Mouse (Mus musculus) hindbrain, postnatal 0 days (tissue): ENCODE measurements around the gene S100a2. TPM values are rescaled to one million over a fixed set of nuclear protein-coding genes. Genes with fewer than 3 reads are reported as not detected.
A peak's percentile ranks its signal among the peaks of the same experiment; 100 is the strongest.

Experiments used
- ATAC-seq: fragments of 200-750 bp; cut with Nextera tagmentation; 2 replicates; pipeline ENCODE4 v1.8.0; 2017; ENCODE audit warnings: mild to moderate bottlenecking, moderate TSS enrichment, moderate library complexity
- DNase-seq: peaks from one replicate; pipeline ENCODE4 v3.0.0-alpha.2; 2015; ENCODE audit warnings: low spot score
- H3K27ac ChIP-seq: fragments of 300-500 bp; sonication (generic); 2 replicates; pipeline ENCODE4 v1.5.1; 2014; ENCODE audit warnings: mild to moderate bottlenecking
- H3K27me3 ChIP-seq: fragments of 300-500 bp; sonication (generic); 2 replicates; pipeline ENCODE4 v1.6.1; 2014; ENCODE audit warnings: low read length, mixed read lengths; ENCODE audit not compliant: insufficient read depth
- H3K36me3 ChIP-seq: fragments of 300-500 bp; sonication (generic); 2 replicates; pipeline ENCODE4 v1.6.1; 2014; ENCODE audit warnings: low read length, mixed read lengths; ENCODE audit not compliant: insufficient read depth
- H3K4me1 ChIP-seq: fragments of 300-500 bp; sonication (generic); 2 replicates; pipeline ENCODE4 v1.6.1; 2014; ENCODE audit warnings: antibody characterized with exemption, low read length, mixed read lengths; ENCODE audit not compliant: insufficient read depth
- H3K4me2 ChIP-seq: fragments of 300-500 bp; sonication (generic); 2 replicates; pipeline ENCODE4 v1.6.1; 2014; ENCODE audit warnings: low read depth, mild to moderate bottlenecking, low read length, moderate library complexity, mixed read lengths
- H3K4me3 ChIP-seq: fragments of 300-500 bp; sonication (generic); 2 replicates; pipeline ENCODE4 v1.5.1; 2014; ENCODE audit warnings: low read length
- H3K9ac ChIP-seq: fragments of 300-500 bp; sonication (generic); replicated peaks from 2 replicates; pipeline ENCODE4 v1.6.1; 2014; ENCODE audit warnings: mild to moderate bottlenecking, low read length, moderate library complexity, mixed read lengths
- H3K9me3 ChIP-seq: fragments of 300-500 bp; sonication (generic); 2 replicates; pipeline ENCODE4 v1.6.1; 2016; ENCODE audit warnings: low read length, mixed read lengths
- CTCF ChIP-seq: IDR thresholded peaks from 2 replicates; pipeline ENCODE4 v1.5.1; 2016; ENCODE audit warnings: antibody characterized with exemption, control low read depth, low read depth
- WGBS: fragments of 180-500 bp; shearing (Covaris S2); extraction: QIAGEN DNeasy Blood & Tissue Kit; methylation state at CpG from one replicate; pipeline ENCODE4 v1.1.7; 2014; 5-methylcytosine and 5-hydroxymethylcytosine counted together
- polyA plus RNA-seq: library from polyadenylated mRNA; unstranded; fragments of >200 nt; fragmentation: Nextera tagmentation; extraction: Ambion mirVana; gene quantifications from 2 replicates; pipeline ENCODE4 v1.2.1, GENCODE M21; 2015
- total RNA-seq: library from RNA; depleted of rRNA; stranded (reverse); fragments of >200 nt; gene quantifications from 2 replicates; pipeline ENCODE4 v1.2.3, GENCODE M21; 2014

S100a2 gene
- total and polyA plus RNA-seq, 2 experiments from 2014 or later, result not detected

DNA sequence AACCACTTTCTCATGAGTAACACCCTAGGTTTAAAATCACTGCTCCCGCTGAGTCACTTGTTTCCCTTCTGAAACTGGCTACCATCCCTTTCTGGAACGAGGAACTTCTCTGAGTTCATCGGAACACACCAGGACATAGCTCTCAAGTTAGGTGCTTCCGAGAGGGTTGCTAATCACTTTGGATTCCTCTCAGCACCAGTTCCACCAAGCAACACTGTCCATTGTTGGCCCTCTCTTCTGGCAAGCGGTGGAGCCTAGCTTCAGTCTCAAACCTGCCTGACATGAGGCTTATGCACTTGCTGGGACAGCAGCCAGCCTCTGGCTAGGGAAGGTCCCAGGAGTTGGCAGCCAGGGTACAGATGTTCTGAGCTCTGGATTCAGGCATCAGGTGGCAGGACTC lies 15.4 kb upstream of the S100a2 start:
- Histone ChIP-seq H3K4me3 (no peak overlapping the region), H3K9me3 (no peaks in the 10 kb centered on the region), H3K27ac (no peak overlapping the region), H3K9ac (no peak overlapping the region), H3K27me3 (no peaks in the 10 kb centered on the region), H3K36me3 (no peaks in the 10 kb centered on the region), H3K4me1 (no peaks in the 10 kb centered on the region), H3K4me2 (no peak overlapping the region)
- DNase-seq, result no peak
- 71% methylated on average over 5 of the region's 5 CpGs for WGBS
- TF ChIP-seq CTCF, result no peak
- no peak for ATAC-seq

DNA sequence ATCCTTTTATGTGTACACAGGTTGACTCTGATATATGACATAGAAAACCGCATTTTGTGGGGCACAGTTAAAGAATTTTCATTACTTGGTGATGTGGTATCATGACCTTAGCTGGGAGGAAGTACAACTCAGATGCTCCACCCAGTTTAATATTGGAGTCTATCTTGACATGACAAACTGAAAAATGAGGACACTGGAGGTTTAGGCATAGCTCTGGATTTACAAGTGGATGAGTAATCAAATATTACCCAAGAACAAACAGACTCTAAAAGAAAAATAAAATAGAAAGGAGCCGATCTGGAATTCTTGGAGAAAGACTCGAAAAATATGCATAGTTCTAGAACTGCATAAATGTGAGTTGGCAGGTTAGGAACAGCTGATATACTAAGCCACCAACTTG lies 14.7 kb upstream of the S100a2 start:
- no peak overlapping the region for H3K4me2 ChIP-seq
- no peak for DNase-seq
- H3K9me3 ChIP-seq, result no peaks in the 10 kb centered on the region
- H3K27me3 ChIP-seq, result no peaks in the 10 kb centered on the region
- H3K36me3 ChIP-seq, result no peaks in the 10 kb centered on the region
- no peak overlapping the region for H3K9ac ChIP-seq
- no peak for ATAC-seq
- H3K27ac ChIP-seq, result no peak overlapping the region
- no peak overlapping the region for H3K4me3 ChIP-seq
- no peak for TF ChIP-seq CTCF
- H3K4me1 ChIP-seq, result no peaks in the 10 kb centered on the region
- WGBS, result 83% methylated on average over 3 of the region's 3 CpGs

DNA sequence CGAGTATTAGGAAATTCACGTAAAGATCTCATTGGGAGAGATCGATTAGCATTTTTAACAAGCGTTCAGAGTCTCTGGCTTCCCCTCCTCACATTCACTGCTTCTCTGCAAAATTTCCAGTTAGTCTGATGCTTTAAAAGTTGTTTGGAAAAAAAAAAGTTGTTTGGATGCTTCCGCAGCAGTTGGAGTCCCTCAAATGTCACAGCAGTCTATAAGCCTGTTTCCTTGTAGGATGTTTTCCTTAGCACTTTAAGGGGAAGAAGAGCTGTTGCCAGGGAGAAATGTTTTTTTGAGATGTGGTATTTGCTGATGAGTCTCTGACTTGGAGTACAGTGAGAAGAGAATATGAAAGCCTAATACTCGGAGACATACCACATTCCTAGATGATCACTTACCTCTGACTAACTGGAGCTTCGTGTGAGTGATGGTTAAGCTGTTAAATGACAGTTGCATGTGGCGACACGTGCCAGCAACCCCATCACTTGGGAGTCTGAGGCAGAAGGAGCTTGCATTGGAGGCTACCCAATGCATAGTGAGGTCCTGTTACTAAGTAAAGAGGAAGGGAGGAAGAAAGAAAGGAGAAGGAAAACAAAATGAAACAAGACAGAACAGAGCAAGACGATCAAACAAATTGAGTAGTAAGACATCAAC lies 13.6 kb upstream of the S100a2 start:
- Histone ChIP-seq H3K4me2 (no peak overlapping the region), H3K4me1 (no peaks in the 10 kb centered on the region), H3K9ac (no peak overlapping the region), H3K36me3 (no peaks in the 10 kb centered on the region), H3K4me3 (no peak overlapping the region), H3K27me3 (no peaks in the 10 kb centered on the region), H3K9me3 (no peaks in the 10 kb centered on the region), H3K27ac (no peak overlapping the region)
- 51% methylated on average over 10 of the region's 10 CpGs for WGBS
- ATAC-seq (no peak), DNase-seq (no peak)
- no peak for TF ChIP-seq CTCF

DNA sequence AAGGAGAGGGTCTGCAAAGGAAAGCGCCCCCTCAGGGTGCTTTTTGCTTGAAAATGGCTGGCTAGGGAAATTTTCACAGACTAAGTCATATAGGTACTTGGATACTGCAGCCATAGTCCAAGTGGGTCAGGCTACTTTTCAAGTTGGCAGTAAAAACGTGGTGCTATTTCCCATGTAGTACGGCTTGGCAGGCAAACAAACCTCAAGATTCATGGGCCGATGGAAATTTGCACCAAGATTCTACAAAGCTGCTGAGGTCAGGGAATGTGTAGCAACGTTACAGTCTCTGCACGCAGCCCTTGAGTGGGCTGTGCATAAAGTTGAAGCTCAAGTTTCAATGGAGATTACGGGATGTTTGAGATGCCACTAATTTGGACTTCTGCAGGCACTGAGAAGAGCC lies 10.6 kb upstream of the S100a2 start:
- Histone ChIP-seq H3K9me3 (no peaks in the 10 kb centered on the region), H3K4me1 (no peaks in the 10 kb centered on the region), H3K4me3 (no peak overlapping the region), H3K27me3 (no peaks in the 10 kb centered on the region), H3K27ac (no peak overlapping the region), H3K9ac (no peak overlapping the region), H3K36me3 (no peaks in the 10 kb centered on the region), H3K4me2 (no peak overlapping the region)
- 72% methylated on average over 7 of the region's 7 CpGs for WGBS
- no peak for TF ChIP-seq CTCF
- DNase-seq, result no peak
- no peak for ATAC-seq

DNA sequence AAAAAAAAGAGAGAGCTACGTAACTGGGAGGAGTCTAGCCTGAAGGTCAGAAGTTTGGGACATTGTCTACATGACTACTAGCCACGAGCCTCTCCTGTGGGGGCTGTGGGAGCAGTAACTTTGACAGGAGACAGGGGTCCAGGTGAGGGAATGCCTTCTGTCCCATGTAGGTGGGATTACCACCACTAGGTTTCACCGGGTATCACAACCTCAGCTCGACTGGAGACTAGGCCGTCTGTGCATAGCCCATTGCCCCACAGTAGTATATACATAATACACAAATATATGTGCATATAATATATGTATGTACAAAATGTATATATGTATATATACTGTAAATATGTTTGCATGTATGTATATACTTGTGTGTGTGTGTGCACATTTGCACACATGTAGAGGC lies 8.9 kb upstream of the S100a2 start:
- no peak for TF ChIP-seq CTCF
- Histone ChIP-seq H3K9me3 (no peaks in the 10 kb centered on the region), H3K4me3 (no peak overlapping the region), H3K4me2 (no peak overlapping the region), H3K36me3 (no peaks in the 10 kb centered on the region), H3K27ac (no peak overlapping the region), H3K27me3 (no peaks in the 10 kb centered on the region), H3K9ac (no peak overlapping the region), H3K4me1 (no peaks in the 10 kb centered on the region)
- DNase-seq (no peak), ATAC-seq (no peak)
- 98% methylated on average over 5 of the region's 5 CpGs for whole genome bisulfite sequencing

- Histone ChIP-seq H3K36me3 (no peaks in the 10 kb centered on the region), H3K4me3 (no peak overlapping the region), H3K4me2 (no peak overlapping the region), H3K27me3 (no peaks in the 10 kb centered on the region), H3K27ac (no peak overlapping the region), H3K9ac (no peak overlapping the region), H3K4me1 (no peaks in the 10 kb centered on the region), H3K9me3 (no peaks in the 10 kb centered on the region)
- 100% methylated on average over 1 of the region's 1 CpGs for WGBS
- peak; percentile 43 for TF ChIP-seq CTCF
- ATAC-seq (no peak), DNase-seq (no peak)
Measured at GRCm38 (mm10) chr3:90582156-90582555, 7.9 kb upstream of the S100a2 start.

GRCm38 (mm10) chr3:90582556-90582955 lies 7.5 kb upstream of the S100a2 start:
- no peaks in the 10 kb centered on the region for H3K36me3 ChIP-seq
- no peaks in the 10 kb centered on the region for H3K4me1 ChIP-seq
- H3K4me2 ChIP-seq, result no peak overlapping the region
- no peak overlapping the region for H3K9ac ChIP-seq
- DNase-seq, result no peak
- H3K9me3 ChIP-seq, result no peaks in the 10 kb centered on the region
- 91% methylated on average over 4 of the region's 4 CpGs for WGBS
- no peak for ATAC-seq
- no peak for TF ChIP-seq CTCF
- H3K4me3 ChIP-seq, result no peak overlapping the region
- no peaks in the 10 kb centered on the region for H3K27me3 ChIP-seq
- H3K27ac ChIP-seq, result no peak overlapping the region
